Mouse (Mus musculus): ENCODE measurements at regions not wholly inside any gene's neighbourhood (a gene's known extent, or its start where the extent isn't known, plus 50 kb on each side); places are given as distances from the start of the nearest gene placed in this dataset.
"Not testable (repeated sequence)": the region's sequence is repeated elsewhere in the genome, so short reads cannot be mapped to it uniquely, and the experiment has no call there.

- DNase-seq = no peak
Observed at GRCm38 (mm10) chrX:157107747-157108146, 307.4 kb downstream of the Phex start.

- DNase-seq = no peak
Observed at GRCm38 (mm10) chrX:157080025-157080424, 335.1 kb downstream of the Phex start.

DNA sequence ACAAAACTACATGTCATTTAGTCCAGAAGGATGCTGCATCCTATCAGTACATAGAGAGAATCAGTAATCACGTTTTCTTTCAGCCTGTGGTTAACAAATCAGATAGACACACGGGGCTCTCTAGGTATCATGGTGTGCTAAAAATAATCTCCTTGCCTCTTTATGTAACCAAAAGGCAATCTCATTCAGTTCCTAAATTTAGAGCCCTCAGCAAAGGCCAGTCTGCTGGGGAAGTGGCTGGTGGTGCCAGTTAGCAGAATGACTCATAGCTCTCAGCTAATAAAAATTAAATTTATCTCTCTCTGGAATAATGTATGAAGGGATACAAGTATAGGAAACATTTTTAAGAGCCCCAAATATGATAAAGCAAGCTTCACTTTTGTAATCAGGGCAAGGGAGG is 335.5 kb downstream of the Phex start:
- DNase-seq = peak; percentile 1

- DNase-seq = not testable (repeated sequence)
Observed at GRCm38 (mm10) chrX:157078061-157078460, 337.1 kb downstream of the Phex start.

DNA sequence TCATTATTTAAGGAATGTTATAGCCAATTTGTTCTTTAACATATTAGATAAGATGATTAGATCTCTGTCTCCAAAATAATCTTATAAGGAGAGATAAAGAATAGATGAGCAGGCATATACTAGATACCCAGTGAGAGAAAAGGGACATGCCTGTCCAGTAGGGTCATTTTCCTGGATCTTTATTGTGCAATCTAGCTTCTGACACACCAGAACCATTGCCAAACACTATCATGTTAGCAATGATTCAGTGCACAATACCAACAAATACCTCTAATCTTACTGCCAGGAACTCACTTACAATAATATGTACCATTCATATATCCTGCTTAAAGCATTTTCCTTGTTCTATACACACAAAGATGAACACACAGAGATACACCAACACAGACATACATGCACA is 338.9 kb downstream of the Phex start:
- no peak for DNase-seq

GRCm38 (mm10) chrX:157051629-157052315 is 363.3 kb downstream of the Phex start:
- DNase-seq = no peak

DNA sequence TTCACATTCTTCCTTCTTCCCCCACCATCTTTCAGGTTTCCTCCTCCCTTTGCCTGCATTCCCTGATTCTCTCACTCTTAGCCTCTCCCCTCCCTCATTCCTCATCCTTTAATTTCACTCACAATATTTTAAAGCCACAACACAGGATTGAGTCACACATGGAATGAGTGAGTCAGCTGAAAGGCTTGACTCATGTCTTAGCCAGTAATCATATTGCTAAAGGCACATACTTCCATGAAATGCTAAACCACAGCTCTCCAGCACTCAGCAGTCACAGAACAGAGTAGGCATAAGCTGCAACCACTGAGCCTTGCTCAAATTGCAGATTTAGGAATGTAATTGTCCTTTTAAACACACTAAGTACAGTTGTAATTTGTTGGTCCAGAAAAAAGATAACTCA is 386.2 kb downstream of the Phex start:
- peak; percentile 1 for DNase-seq

- no peak for DNase-seq
Observed at GRCm38 (mm10) chrX:157024343-157024742, 390.8 kb downstream of the Phex start.

GRCm38 (mm10) chrX:157021851-157022250 is 393.3 kb downstream of the Phex start:
- no peak for DNase-seq

DNA sequence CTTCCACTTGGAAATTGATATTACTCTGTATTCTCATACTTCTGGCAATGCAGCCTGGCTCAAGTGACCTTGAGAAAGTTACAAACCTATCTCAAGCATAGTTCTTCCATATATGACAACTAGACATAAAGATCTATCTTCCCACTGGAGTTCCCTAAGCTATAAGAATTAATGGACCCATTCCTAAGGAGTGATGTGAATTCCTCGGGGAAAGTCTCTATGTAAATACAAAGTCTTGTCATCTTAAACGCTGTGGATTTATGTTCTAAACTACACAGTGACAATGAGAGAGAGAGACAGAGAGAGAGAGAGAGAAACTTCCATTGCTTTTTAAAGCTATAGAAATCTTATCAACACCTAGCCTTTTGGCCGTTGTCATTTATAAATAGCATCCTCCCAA is 394.8 kb downstream of the Phex start:
- DNase-seq = no peak

- DNase-seq = no peak
Observed at GRCm38 (mm10) chrX:156989986-156990518, 425.1 kb downstream of the Phex start.

- DNase-seq = no peak
Observed at GRCm38 (mm10) chrX:156947093-156947492, 468.0 kb downstream of the Phex start.

DNA sequence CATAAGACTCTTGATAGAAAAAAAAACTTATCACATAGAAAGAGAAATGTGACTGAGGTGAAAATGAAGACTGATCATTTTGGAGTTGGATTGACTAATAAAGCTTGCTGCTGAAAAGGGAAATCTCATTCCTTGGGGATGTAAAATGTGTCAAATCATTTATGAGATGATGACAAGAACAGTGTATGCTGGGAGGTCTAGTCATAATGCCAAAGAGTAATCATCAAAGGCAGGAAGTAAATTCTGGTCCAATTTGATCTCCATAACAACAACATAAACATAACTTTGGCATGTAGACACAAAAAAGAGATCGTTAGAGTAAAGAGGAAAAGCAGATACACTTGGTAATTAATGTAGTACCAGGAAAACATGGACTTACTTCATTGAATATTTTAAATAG is 470.9 kb downstream of the Phex start:
- DNase-seq = no peak

DNA sequence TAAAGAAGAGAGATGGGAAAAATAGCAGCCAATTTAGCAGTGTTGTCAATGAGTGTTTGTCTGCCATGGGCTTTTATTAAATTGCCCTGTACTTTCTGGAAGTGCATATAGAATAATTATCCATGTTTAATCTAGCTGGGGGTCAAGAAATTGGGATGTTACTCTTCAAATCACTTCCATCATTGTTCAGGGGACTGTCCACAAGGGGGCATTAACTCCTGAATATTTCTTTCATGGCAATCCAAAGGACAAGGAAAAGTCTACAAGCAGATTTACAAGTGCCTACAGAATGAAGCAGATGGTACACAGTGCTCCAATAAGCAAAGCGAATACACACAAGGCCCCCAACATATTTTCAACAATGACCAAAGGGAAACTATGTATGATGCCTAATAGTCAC is 501.7 kb downstream of the Phex start:
- DNase-seq = no peak
